8 mouse cellular contexts compared by ENCODE assay signal in genomic region chr11:3289302-3289802, GRCm38 (mm10). TPM values are rescaled to one million over a fixed set of nuclear protein-coding genes. Genes with fewer than 3 reads are reported as not detected.
DNase-seq lines count a peak whose midpoint lies in the region; ATAC-seq and TF ChIP-seq lines count a peak whose summit lies in the region.

No protein-coding gene starts in this region.

- peaks cover 4 to 23% of the 10 kb centered on the region in 2 experiments for H3K36me3 ChIP-seq in MEL (ENCODE audit: control insufficient read depth in 1 of 2, insufficient read depth in 2 of 2, low read length in 2 of 2)
- peaks cover 13% of the 10 kb centered on the region for H3K36me3 ChIP-seq in hindbrain, embryonic 14.5 days (replicated peaks; ENCODE audit: control insufficient read depth, insufficient read depth)

- TF ChIP-seq EP300 in MEL (IDR thresholded peaks at IDR 0.05; ENCODE audit: low read depth in 1 of 2, low read length in 2 of 2) = no peak

- H3K4me2 ChIP-seq in hindbrain, embryonic 14.5 days (replicated peaks) = peak overlapping the region; percentile 100

- peaks cover 3 to 35% of the 10 kb centered on the region in 2 experiments for H3K4me1 ChIP-seq in MEL (ENCODE audit: control insufficient read depth in 1 of 2, insufficient read depth in 2 of 2, low read length in 2 of 2)
- peaks cover 38% of the 10 kb centered on the region for H3K4me1 ChIP-seq in hindbrain, embryonic 14.5 days (replicated peaks; ENCODE audit: control insufficient read depth, insufficient read depth, low read length)

- peak overlapping the region; percentile 89 for H3K27ac ChIP-seq in MEL (ENCODE audit: control insufficient read depth, low read depth, low read length)
- peak overlapping the region; percentile 100 for H3K27ac ChIP-seq in hindbrain, embryonic 14.5 days
- peak overlapping the region; percentile 100 for H3K27ac ChIP-seq in left cerebral cortex, adult 2 months

- TF ChIP-seq CTCF in MEL (IDR thresholded peaks at IDR 0.05 in 2 of 3, conservative IDR thresholded peaks at IDR 0.05 in 1 of 3; ENCODE audit: control insufficient read depth in 1 of 3, insufficient read depth in 1 of 3, low read depth in 2 of 3, low read length in 3 of 3, poor library complexity in 1 of 3, severe bottlenecking in 1 of 3) = no peak
- no peak for TF ChIP-seq CTCF in left cerebral cortex, adult 2 months (IDR thresholded peaks at IDR 0.05)

- H3K4me3 ChIP-seq in MEL (ENCODE audit: control insufficient read depth in 1 of 2, insufficient read depth in 1 of 2, low read depth in 2 of 2, low read length in 2 of 2) = peak overlapping the region; percentile 67 to 90
- H3K4me3 ChIP-seq in hindbrain, embryonic 14.5 days (replicated peaks; ENCODE audit: low read length) = peak overlapping the region; percentile 85
- peak overlapping the region; percentile 75 for H3K4me3 ChIP-seq in left cerebral cortex, adult 2 months

- peaks cover 53% of the 10 kb centered on the region for H3K79me2 ChIP-seq in MEL (ENCODE audit: control insufficient read depth, insufficient read depth, low read length, poor library complexity)

- TF ChIP-seq RAD21 in MEL (IDR thresholded peaks at IDR 0.05; ENCODE audit: low read depth, low read length) = no peak

- H3K27me3 ChIP-seq in MEL (ENCODE audit: control insufficient read depth in 1 of 2, insufficient read depth in 2 of 2, low read length in 2 of 2) = no peaks in the 10 kb centered on the region
- no peaks in the 10 kb centered on the region for H3K27me3 ChIP-seq in hindbrain, embryonic 14.5 days (ENCODE audit: control insufficient read depth, insufficient read depth, low read length)

- H3K9ac ChIP-seq in MEL (ENCODE audit: control insufficient read depth, low read depth, low read length, poor library complexity, severe bottlenecking) = peak overlapping the region; percentile 98
- peak overlapping the region; percentile 97 for H3K9ac ChIP-seq in hindbrain, embryonic 14.5 days

- 0 out of 4 replicates have a peak, but pooled peaks of 1 of the 2 experiments have one; percentile 4 for TF ChIP-seq POLR2A in MEL (IDR thresholded peaks at IDR 0.05; ENCODE audit: control insufficient read depth in 1 of 2, insufficient read depth in 1 of 2, low read depth in 1 of 2, low read length in 2 of 2, poor library complexity in 1 of 2)

- 1% methylated on average over 34 of the region's 40 CpGs for WGBS in hindbrain, embryonic 14.5 days

- no peaks in the 10 kb centered on the region for H3K9me3 ChIP-seq in MEL (replicated peaks; ENCODE audit: insufficient read depth, low read length)
- H3K9me3 ChIP-seq in hindbrain, embryonic 14.5 days (ENCODE audit: control insufficient read depth, low read length) = no peaks in the 10 kb centered on the region

- intact Hi-C loops in left cerebral cortex, adult 2 months (cut with DNase I) = no loop called here

- DNase-seq in MEL (ENCODE audit: low read depth, low spot score) = peak; percentile 92
- peak; percentile 73 to 77 for DNase-seq in cerebellum, adult 18-20 months
- DNase-seq in hindbrain, embryonic 14.5 days (ENCODE audit: low spot score) = peak; percentile 80
- DNase-seq in left cerebral cortex, adult 2 months (ENCODE audit: extremely low spot score in 1 of 2, low spot score in 2 of 2) = peak; percentile 73 to 78
- peak; percentile 86 to 94 for DNase-seq in lung, postnatal 4 days
- peak; percentile 72 for DNase-seq in right cerebral cortex, adult 18-20 months
- no peak for DNase-seq in adipocyte (ENCODE audit: low spot score)

- peak; percentile 1; the same call in 1 of the 2 replicates for ATAC-seq in frontal cortex, adult (ENCODE audit: low TSS enrichment)
- ATAC-seq in hindbrain, embryonic 14.5 days (ENCODE audit: low FRiP score) = peak; percentile 85

TF ChIP-seq in MEL, 35 proteins besides CTCF, POLR2A, EP300 and RAD21:
- TF ChIP-seq BHLHE40 (IDR thresholded peaks at IDR 0.05; ENCODE audit: borderline replicate concordance, low read depth, low read length) (peak; percentile 88), TAL1 (IDR thresholded peaks at IDR 0.05; ENCODE audit: low read length) (no peak), ZNF384 (IDR thresholded peaks at IDR 0.05; ENCODE audit: low read depth, low read length) (no peak), ELF1 (IDR thresholded peaks at IDR 0.05; ENCODE audit: low read depth, low read length) (no peak), TCF12 (IDR thresholded peaks at IDR 0.05; ENCODE audit: low read depth, low read length) (0 out of 2 replicates have a peak, but pooled peaks have one; percentile 2), CHD2 (IDR thresholded peaks at IDR 0.05; ENCODE audit: low read length) (no peak), KAT2A (conservative IDR thresholded peaks at IDR 0.05; ENCODE audit: low read depth, low read length) (no peak), NELFE (IDR thresholded peaks at IDR 0.05; ENCODE audit: low read depth, low read length) (peak; percentile 9)

RNA-seq across cellular contexts. Expression of gene Patz1, which starts 0.7 kb away (rescaled TPM):
- 52.0 and 63.1 TPM in 2 replicates for total RNA-seq in MEL (2012; rRNA removed)
- polyA plus RNA-seq in MEL (2012; ENCODE audit: insufficient read depth in 1 of 2, insufficient read length in 2 of 2, low read depth in 1 of 2, low replicate concordance in 2 of 2, missing spikeins in 1 of 2) = 10 to 100 TPM in 1 of 2 experiments, not detected in 1; 63.5 TPM
- polyA plus RNA-seq in hindbrain, embryonic 14.5 days (2014; fragmentation: Nextera tagmentation; extraction: Ambion mirVana) = 47.6 and 50.4 TPM in 2 replicates
- total RNA-seq in left cerebral cortex, adult 2 months (2021) = 10 to 100 TPM; 41.5 to 46.9 TPM

RNA-seq across cellular contexts. Expression of gene Drg1, which starts 23.1 kb away (rescaled TPM):
- total RNA-seq in MEL (2012; rRNA removed) = 204 and 212 TPM in 2 replicates
- 1,000 to 10,000 TPM in 1 of 2 experiments, 100 to 1,000 TPM in 1; 161 to 1,664 TPM for polyA plus RNA-seq in MEL (2012; ENCODE audit: insufficient read depth in 1 of 2, insufficient read length in 2 of 2, low read depth in 1 of 2, low replicate concordance in 2 of 2, missing spikeins in 1 of 2)
- polyA plus RNA-seq in hindbrain, embryonic 14.5 days (2014; fragmentation: Nextera tagmentation; extraction: Ambion mirVana) = 206 and 216 TPM in 2 replicates
- 10 to 100 TPM; 79.5 to 92.1 TPM for total RNA-seq in left cerebral cortex, adult 2 months (2021)

RNA-seq across cellular contexts. Expression of gene Pik3ip1, which starts 40.8 kb away (rescaled TPM):
- total RNA-seq in MEL (2012; rRNA removed) = 0.88 and 1.7 TPM in 2 replicates
- polyA plus RNA-seq in MEL (2012; ENCODE audit: insufficient read depth in 1 of 2, insufficient read length in 2 of 2, low read depth in 1 of 2, low replicate concordance in 2 of 2, missing spikeins in 1 of 2) = 1 to 10 TPM in 1 of 2 experiments, not detected in 1; 2.7 TPM
- 20.9 and 21.3 TPM in 2 replicates for polyA plus RNA-seq in hindbrain, embryonic 14.5 days (2014; fragmentation: Nextera tagmentation; extraction: Ambion mirVana)
- total RNA-seq in left cerebral cortex, adult 2 months (2021) = 10 to 100 TPM; 28.1 to 31.5 TPM

Comparison
In these comparisons a context has a peak if more than half of its experiments do, and no peak if none do; other contexts are left out.
1. RNA of gene Pik3ip1, which starts 40.8 kb away (total RNA-seq): 28.1 to 31.5 TPM in left cerebral cortex, adult 2 months; 0.88 to 1.7 TPM in MEL; every median in the first group is over 10 times any median in the second.
2. Peak in every context shown above with its lines, with median percentiles within 50 percentile points of each other: H3K27ac ChIP-seq and H3K4me3 ChIP-seq.